Mouse (Mus musculus): ENCODE results near the gene Zfp729b.

DNA sequence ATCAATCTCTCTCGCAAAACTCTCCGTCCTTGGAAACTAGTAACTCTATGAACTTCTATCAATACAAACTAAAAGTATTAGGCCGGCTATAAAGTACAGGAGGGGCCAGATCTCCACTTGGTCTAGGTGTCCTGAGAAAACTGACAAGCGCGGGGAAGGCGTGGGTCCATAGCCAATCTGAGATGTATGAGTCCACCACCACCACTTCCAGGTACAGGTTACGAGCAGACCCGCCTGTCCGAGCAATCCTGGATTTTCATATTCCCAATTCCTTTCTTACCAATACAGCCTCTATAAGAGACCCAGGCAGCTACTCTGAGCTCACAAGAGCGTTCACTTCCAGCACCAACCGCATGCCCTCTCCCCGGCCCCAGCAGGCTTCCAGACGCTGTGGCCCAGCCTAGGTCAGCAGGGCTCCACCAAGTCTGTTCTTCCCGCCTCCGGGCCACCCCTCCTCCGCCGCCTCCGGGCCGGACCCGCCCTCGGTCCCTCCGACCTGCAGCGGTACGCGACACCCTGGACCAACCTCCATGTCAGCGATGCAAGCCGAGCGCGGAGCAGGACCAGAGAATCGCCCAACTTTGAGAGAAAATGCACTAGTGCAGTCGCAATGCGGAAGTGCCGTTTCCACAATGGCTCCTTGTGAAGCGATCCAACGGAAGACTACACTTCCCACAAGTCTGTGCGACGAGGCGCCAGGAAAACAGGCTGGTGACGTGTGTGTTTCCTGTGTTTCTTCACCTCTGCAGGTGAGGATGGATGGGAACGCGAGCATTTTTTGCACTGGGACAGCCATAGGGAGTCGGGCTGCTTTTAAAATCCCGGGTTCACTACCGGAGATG is 56.8 kb downstream of the Zfp729b start:
- TF ChIP-seq CTCF (IDR thresholded peaks at IDR 0.05) = no peak
- peak; percentile 63; the same call in 1 of the 2 replicates for TF ChIP-seq EP300 (IDR thresholded peaks at IDR 0.05; ENCODE audit: insufficient read depth, low read depth, low read length)
- peak; percentile 74 for TF ChIP-seq POLR2A (IDR thresholded peaks at IDR 0.05; ENCODE audit: insufficient read depth, low read depth, low read length)

All from heart, adult 2 months (tissue).